Mouse (Mus musculus): ENCODE results near the gene Gm2000. TPM values are rescaled to one million over a fixed set of nuclear protein-coding genes. Genes with fewer than 3 reads are reported as not detected.
A peak's percentile ranks its signal among the peaks of the same experiment; 100 is the strongest.

The Gm2000 gene
- total and polyA plus RNA-seq, 3 experiments = 615 to 2,505 TPM; not detected in 1

GRCm38 (mm10) chr1:156408004-156408403, 42.2 kb downstream of the Gm2000 start (continued):
- TF ChIP-seq ETS1 (IDR thresholded peaks at IDR 0.05; ENCODE audit: low read depth, low read length) (peak; percentile 99), POLR2A (IDR thresholded peaks at IDR 0.05; ENCODE audit: control insufficient read depth in 1 of 2, insufficient read depth in 1 of 2, low read depth in 1 of 2, low read length in 2 of 2, poor library complexity in 1 of 2) (no peak), ZNF384 (IDR thresholded peaks at IDR 0.05; ENCODE audit: low read depth, low read length) (no peak), ZKSCAN1 (IDR thresholded peaks at IDR 0.05; ENCODE audit: low read depth, low read length) (no peak), JUND (IDR thresholded peaks at IDR 0.05; ENCODE audit: low read depth, low read length) (no peak), TAL1 (IDR thresholded peaks at IDR 0.05; ENCODE audit: low read length) (peak; percentile 47), KAT2A (conservative IDR thresholded peaks at IDR 0.05; ENCODE audit: low read depth, low read length) (no peak), MYC (IDR thresholded peaks at IDR 0.05; ENCODE audit: low read depth, low read length) (0 out of 2 replicates have a peak, but pooled peaks have one; percentile 27), RCOR1 (IDR thresholded peaks at IDR 0.05; ENCODE audit: low read depth, low read length) (0 out of 2 replicates have a peak, but pooled peaks have one; percentile 37), TCF12 (IDR thresholded peaks at IDR 0.05; ENCODE audit: low read depth, low read length) (peak; percentile 87), UBTF (IDR thresholded peaks at IDR 0.05; ENCODE audit: borderline replicate concordance, insufficient read depth, low read depth, low read length) (no peak), EP300 (IDR thresholded peaks at IDR 0.05; ENCODE audit: low read depth in 1 of 2, low read length in 2 of 2) (peak; percentile 60 to 66; a peak in 3 of 4 replicates), HCFC1 (IDR thresholded peaks at IDR 0.05; ENCODE audit: low read depth, low read length) (no peak)

- H3K9me3 ChIP-seq (replicated peaks; ENCODE audit: insufficient read depth, low read length) = no peaks in the 10 kb centered on the region
- peaks cover 0 to 17% of the 10 kb centered on the region in 2 experiments; a peak in 2 of 4 replicates for H3K36me3 ChIP-seq (ENCODE audit: control insufficient read depth in 1 of 2, insufficient read depth in 2 of 2, low read length in 2 of 2)
- peak overlapping the region; percentile 37; the same call in 1 of the 2 replicates for H3K27ac ChIP-seq (ENCODE audit: control insufficient read depth, low read depth, low read length)
- H3K27me3 ChIP-seq (ENCODE audit: control insufficient read depth in 1 of 2, insufficient read depth in 2 of 2, low read length in 2 of 2) = no peaks in the 10 kb centered on the region
- no peak overlapping the region for H3K4me3 ChIP-seq (ENCODE audit: control insufficient read depth in 1 of 2, insufficient read depth in 1 of 2, low read depth in 2 of 2, low read length in 2 of 2)
- TF ChIP-seq E2F4 (IDR thresholded peaks at IDR 0.05; ENCODE audit: borderline replicate concordance, low read depth, low read length) = no peak
- no peak for TF ChIP-seq SIN3A (IDR thresholded peaks at IDR 0.05; ENCODE audit: low read length)
- TF ChIP-seq ETS1 (IDR thresholded peaks at IDR 0.05; ENCODE audit: low read depth, low read length) = no peak
- no peak for TF ChIP-seq KAT2A (conservative IDR thresholded peaks at IDR 0.05; ENCODE audit: low read depth, low read length)
- TF ChIP-seq MYC (IDR thresholded peaks at IDR 0.05; ENCODE audit: low read depth, low read length) = no peak
- peaks cover 13% of the 10 kb centered on the region in 2 experiments for H3K4me1 ChIP-seq (ENCODE audit: control insufficient read depth in 1 of 2, insufficient read depth in 2 of 2, low read length in 2 of 2)
- no peaks in the 10 kb centered on the region for H3K79me2 ChIP-seq (ENCODE audit: control insufficient read depth, insufficient read depth, low read length, poor library complexity)
- DNase-seq (ENCODE audit: low read depth, low spot score) = no peak
- H3K9ac ChIP-seq (ENCODE audit: control insufficient read depth, low read depth, low read length, poor library complexity, severe bottlenecking) = no peak overlapping the region
These were observed 42.7 kb downstream of the Gm2000 start for GRCm38 (mm10) chr1:156408521-156408920.

Other genes starting within 250 kb of the Gm2000 start
- gene Fam163a, start 161.0 kb upstream of the Gm2000 start, total RNA-seq (2012; rRNA removed) = not detected in 2 replicates
- not detected for gene Fam163a, start 161.0 kb upstream of the Gm2000 start, polyA plus RNA-seq (2012; ENCODE audit: insufficient read depth in 1 of 2, insufficient read length in 2 of 2, low read depth in 1 of 2, low replicate concordance in 2 of 2, missing spikeins in 1 of 2)
- 3.4 TPM in 2 replicates for gene Tdrd5, start 62.4 kb upstream of the Gm2000 start, total RNA-seq (2012; rRNA removed)
- gene Tdrd5, start 62.4 kb upstream of the Gm2000 start, polyA plus RNA-seq (2012; ENCODE audit: insufficient read depth in 1 of 2, insufficient read length in 2 of 2, low read depth in 1 of 2, low replicate concordance in 2 of 2, missing spikeins in 1 of 2) = 1 to 10 TPM in 1 of 2 experiments, not detected in 1; 4.1 TPM
- not detected in 2 replicates for gene Nphs2, start 55.3 kb upstream of the Gm2000 start, total RNA-seq (2012; rRNA removed)
- not detected for gene Nphs2, start 55.3 kb upstream of the Gm2000 start, polyA plus RNA-seq (2012; ENCODE audit: insufficient read depth in 1 of 2, insufficient read length in 2 of 2, low read depth in 1 of 2, low replicate concordance in 2 of 2, missing spikeins in 1 of 2)
- gene Axdnd1, start 55.1 kb downstream of the Gm2000 start, total RNA-seq (2012; rRNA removed) = 0.07 and 0.08 TPM in 2 replicates
- gene Axdnd1, start 55.1 kb downstream of the Gm2000 start, polyA plus RNA-seq (2012; ENCODE audit: insufficient read depth in 1 of 2, insufficient read length in 2 of 2, low read depth in 1 of 2, low replicate concordance in 2 of 2, missing spikeins in 1 of 2) = under 1 TPM in 1 of 2 experiments, not detected in 1; 0.29 TPM
- gene Soat1, start 108.3 kb downstream of the Gm2000 start, total RNA-seq (2012; rRNA removed) = 2.7 and 7.7 TPM in 2 replicates
- 10 to 100 TPM in 1 of 2 experiments, not detected in 1; 10.5 TPM for gene Soat1, start 108.3 kb downstream of the Gm2000 start, polyA plus RNA-seq (2012; ENCODE audit: insufficient read depth in 1 of 2, insufficient read length in 2 of 2, low read depth in 1 of 2, low replicate concordance in 2 of 2, missing spikeins in 1 of 2)
- 12.5 and 15.8 TPM in 2 replicates for gene Gm10031, start 158.0 kb downstream of the Gm2000 start, total RNA-seq (2012; rRNA removed)
- gene Gm10031, start 158.0 kb downstream of the Gm2000 start, polyA plus RNA-seq (2012; ENCODE audit: insufficient read depth in 1 of 2, insufficient read length in 2 of 2, low read depth in 1 of 2, low replicate concordance in 2 of 2, missing spikeins in 1 of 2) = 10 to 100 TPM in 1 of 2 experiments, not detected in 1; 10.6 TPM
- 13.8 and 16.0 TPM in 2 replicates for gene Abl2, start 192.7 kb downstream of the Gm2000 start, total RNA-seq (2012; rRNA removed)
- gene Abl2, start 192.7 kb downstream of the Gm2000 start, polyA plus RNA-seq (2012; ENCODE audit: insufficient read depth in 1 of 2, insufficient read length in 2 of 2, low read depth in 1 of 2, low replicate concordance in 2 of 2, missing spikeins in 1 of 2) = 10 to 100 TPM in 1 of 2 experiments, not detected in 1; 17.5 TPM

Measured in MEL (cell line).